Mouse (Mus musculus): ENCODE results near the gene Ctsd. TPM values are rescaled to one million over a fixed set of nuclear protein-coding genes. Genes with fewer than 3 reads are reported as not detected.
"Not testable (repeated sequence)": the region's sequence is repeated elsewhere in the genome, so short reads cannot be mapped to it uniquely, and the experiment has no call there.

Gene Ctsd
- total RNA-seq, 1 experiment from 2014 or later = 123 TPM

GRCm38 (mm10) chr7:142407935-142408334 lies 20.1 kb upstream of the Ctsd start:
- no peak for ATAC-seq (replicated peaks in 1 of 2; ENCODE audit: insufficient read depth in 1 of 2, low FRiP score in 2 of 2, low TSS enrichment in 1 of 2, low read depth in 1 of 2, poor library complexity in 2 of 2, severe bottlenecking in 2 of 2)

- not testable (repeated sequence) for ATAC-seq (replicated peaks in 1 of 2; ENCODE audit: insufficient read depth in 1 of 2, low FRiP score in 2 of 2, low TSS enrichment in 1 of 2, low read depth in 1 of 2, poor library complexity in 2 of 2, severe bottlenecking in 2 of 2)
Observed at GRCm38 (mm10) chr7:142405134-142405533, 17.3 kb upstream of the Ctsd start.

GRCm38 (mm10) chr7:142403591-142403990 lies 15.8 kb upstream of the Ctsd start:
- peak; percentile 13 to 61; a peak in 2 of 4 replicates for ATAC-seq (replicated peaks in 1 of 2; ENCODE audit: insufficient read depth in 1 of 2, low FRiP score in 2 of 2, low TSS enrichment in 1 of 2, low read depth in 1 of 2, poor library complexity in 2 of 2, severe bottlenecking in 2 of 2)

GRCm38 (mm10) chr7:142400750-142401142 lies 12.9 kb upstream of the Ctsd start:
- no peak for ATAC-seq (replicated peaks in 1 of 2; ENCODE audit: insufficient read depth in 1 of 2, low FRiP score in 2 of 2, low TSS enrichment in 1 of 2, low read depth in 1 of 2, poor library complexity in 2 of 2, severe bottlenecking in 2 of 2)

- no peak for ATAC-seq (replicated peaks in 1 of 2; ENCODE audit: insufficient read depth in 1 of 2, low FRiP score in 2 of 2, low TSS enrichment in 1 of 2, low read depth in 1 of 2, poor library complexity in 2 of 2, severe bottlenecking in 2 of 2)
Observed at GRCm38 (mm10) chr7:142400112-142400749, 12.4 kb upstream of the Ctsd start.

GRCm38 (mm10) chr7:142399250-142399649 lies 11.4 kb upstream of the Ctsd start:
- ATAC-seq (replicated peaks in 1 of 2; ENCODE audit: insufficient read depth in 1 of 2, low FRiP score in 2 of 2, low TSS enrichment in 1 of 2, low read depth in 1 of 2, poor library complexity in 2 of 2, severe bottlenecking in 2 of 2) = peak; percentile 63 to 68

- ATAC-seq (replicated peaks in 1 of 2; ENCODE audit: insufficient read depth in 1 of 2, low FRiP score in 2 of 2, low TSS enrichment in 1 of 2, low read depth in 1 of 2, poor library complexity in 2 of 2, severe bottlenecking in 2 of 2) = peak in 1 of 2 experiments; percentile 38; a peak in 1 of 4 replicates
Observed at GRCm38 (mm10) chr7:142398052-142398451, 10.2 kb upstream of the Ctsd start.

GRCm38 (mm10) chr7:142396611-142397010 lies 8.8 kb upstream of the Ctsd start:
- no peak for ATAC-seq (replicated peaks in 1 of 2; ENCODE audit: insufficient read depth in 1 of 2, low FRiP score in 2 of 2, low TSS enrichment in 1 of 2, low read depth in 1 of 2, poor library complexity in 2 of 2, severe bottlenecking in 2 of 2)

GRCm38 (mm10) chr7:142395472-142395871 lies 7.6 kb upstream of the Ctsd start:
- no peak for ATAC-seq (replicated peaks in 1 of 2; ENCODE audit: insufficient read depth in 1 of 2, low FRiP score in 2 of 2, low TSS enrichment in 1 of 2, low read depth in 1 of 2, poor library complexity in 2 of 2, severe bottlenecking in 2 of 2)

GRCm38 (mm10) chr7:142394261-142395190 lies 6.7 kb upstream of the Ctsd start:
- no peak for ATAC-seq (replicated peaks in 1 of 2; ENCODE audit: insufficient read depth in 1 of 2, low FRiP score in 2 of 2, low TSS enrichment in 1 of 2, low read depth in 1 of 2, poor library complexity in 2 of 2, severe bottlenecking in 2 of 2)

- ATAC-seq (replicated peaks in 1 of 2; ENCODE audit: insufficient read depth in 1 of 2, low FRiP score in 2 of 2, low TSS enrichment in 1 of 2, low read depth in 1 of 2, poor library complexity in 2 of 2, severe bottlenecking in 2 of 2) = peak; percentile 34 to 37; a peak in 2 of 4 replicates
Observed at GRCm38 (mm10) chr7:142393191-142393590, 5.4 kb upstream of the Ctsd start.

GRCm38 (mm10) chr7:142391609-142392008 lies 3.8 kb upstream of the Ctsd start:
- no peak for ATAC-seq (replicated peaks in 1 of 2; ENCODE audit: insufficient read depth in 1 of 2, low FRiP score in 2 of 2, low TSS enrichment in 1 of 2, low read depth in 1 of 2, poor library complexity in 2 of 2, severe bottlenecking in 2 of 2)

GRCm38 (mm10) chr7:142391108-142391507 lies 3.3 kb upstream of the Ctsd start:
- no peak for ATAC-seq (replicated peaks in 1 of 2; ENCODE audit: insufficient read depth in 1 of 2, low FRiP score in 2 of 2, low TSS enrichment in 1 of 2, low read depth in 1 of 2, poor library complexity in 2 of 2, severe bottlenecking in 2 of 2)

GRCm38 (mm10) chr7:142389961-142390650 lies 2.3 kb upstream of the Ctsd start:
- peak in 1 of 2 experiments; percentile 14; a peak in 1 of 4 replicates for ATAC-seq (replicated peaks in 1 of 2; ENCODE audit: insufficient read depth in 1 of 2, low FRiP score in 2 of 2, low TSS enrichment in 1 of 2, low read depth in 1 of 2, poor library complexity in 2 of 2, severe bottlenecking in 2 of 2)

GRCm38 (mm10) chr7:142388740-142389139 lies 902 bp upstream of the Ctsd start:
- no peak for ATAC-seq (replicated peaks in 1 of 2; ENCODE audit: insufficient read depth in 1 of 2, low FRiP score in 2 of 2, low TSS enrichment in 1 of 2, low read depth in 1 of 2, poor library complexity in 2 of 2, severe bottlenecking in 2 of 2)

GRCm38 (mm10) chr7:142388198-142388597 lies 360 bp upstream of the Ctsd start:
- ATAC-seq (replicated peaks in 1 of 2; ENCODE audit: insufficient read depth in 1 of 2, low FRiP score in 2 of 2, low TSS enrichment in 1 of 2, low read depth in 1 of 2, poor library complexity in 2 of 2, severe bottlenecking in 2 of 2) = no peak

- ATAC-seq (replicated peaks in 1 of 2; ENCODE audit: insufficient read depth in 1 of 2, low FRiP score in 2 of 2, low TSS enrichment in 1 of 2, low read depth in 1 of 2, poor library complexity in 2 of 2, severe bottlenecking in 2 of 2) = no peak
Observed at GRCm38 (mm10) chr7:142386621-142387201, 1.1 kb downstream of the Ctsd start.

All from hematopoietic stem cell, adult 5-6 weeks (primary cell).